Mouse (Mus musculus): ENCODE data around the gene Olfr56. TPM values are rescaled to one million over a fixed set of nuclear protein-coding genes. Genes with fewer than 3 reads are reported as not detected.
"Not testable (repeated sequence)": the region's sequence is repeated elsewhere in the genome, so short reads cannot be mapped to it uniquely, and the experiment has no call there.

Gene Olfr56
- polyA plus RNA-seq, 1 experiment from 2014 or later: 0.18 TPM

DNA sequence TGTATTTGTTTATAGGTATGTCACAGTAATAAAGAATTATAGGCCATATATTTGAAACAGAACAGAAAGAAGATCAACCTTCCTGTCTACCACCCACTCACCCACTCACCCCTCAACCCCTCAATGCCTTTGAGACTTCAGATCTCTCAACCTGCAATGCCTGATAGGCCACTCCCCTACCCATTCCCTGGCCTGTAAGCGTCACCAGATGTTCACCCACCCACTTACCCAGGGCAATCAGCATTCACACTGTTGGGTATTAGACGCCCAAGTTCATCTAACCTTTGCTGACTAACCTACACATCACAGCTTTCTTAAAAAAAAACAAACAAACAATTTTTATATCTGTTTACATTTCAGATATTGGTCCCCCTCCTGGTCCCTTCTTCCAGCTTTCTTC lies 83.2 kb downstream of the Olfr56 start:
- not testable (repeated sequence) for H3K4me3 ChIP-seq (replicated peaks); H3K36me3 ChIP-seq; ATAC-seq (ENCODE audit: insufficient number of reproducible peaks, insufficient read depth, low FRiP score, low TSS enrichment, low read depth); H3K9ac ChIP-seq (replicated peaks); H3K27ac ChIP-seq; H3K9me3 ChIP-seq; H3K27me3 ChIP-seq; H3K4me1 ChIP-seq (replicated peaks); H3K4me2 ChIP-seq
- WGBS: 56% methylated on average over 2 of the region's 2 CpGs

GRCm38 (mm10) chr11:49063713-49064469 lies 85.2 kb downstream of the Olfr56 start, which contains the start of gene Tgtp2:
Gene Tgtp2, minus strand, starts transcription at chr11:49064206.
- not testable (repeated sequence) for H3K36me3 ChIP-seq; H3K4me2 ChIP-seq; H3K9ac ChIP-seq (replicated peaks); ATAC-seq (ENCODE audit: insufficient number of reproducible peaks, insufficient read depth, low FRiP score, low TSS enrichment, low read depth); H3K9me3 ChIP-seq; H3K27ac ChIP-seq; H3K4me3 ChIP-seq (replicated peaks); H3K27me3 ChIP-seq; H3K4me1 ChIP-seq (replicated peaks)
- WGBS: 77% methylated on average over 5 of the region's 5 CpGs

DNA sequence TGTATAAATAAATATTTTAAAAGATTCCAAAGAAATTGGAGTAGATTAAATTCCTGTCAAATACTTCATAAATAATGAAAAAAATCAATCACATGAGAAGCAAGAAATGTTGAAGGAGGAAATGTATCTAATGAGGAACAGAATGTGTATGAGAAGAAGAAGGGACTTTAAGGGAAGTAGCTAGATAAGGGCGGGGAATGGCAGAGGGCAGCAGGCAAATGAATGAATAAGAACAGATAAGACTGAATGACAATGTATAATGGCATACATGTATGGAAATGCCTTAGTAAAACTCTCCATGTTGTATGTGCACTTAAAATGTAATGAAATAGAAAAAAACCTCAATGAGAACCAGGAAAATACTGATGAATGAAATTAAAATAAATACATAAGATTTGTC lies 89.7 kb downstream of the Olfr56 start:
- no peak for ATAC-seq (ENCODE audit: insufficient number of reproducible peaks, insufficient read depth, low FRiP score, low TSS enrichment, low read depth)
- H3K27me3 ChIP-seq: no peaks in the 10 kb centered on the region
- no peaks in the 10 kb centered on the region for H3K4me1 ChIP-seq (replicated peaks)
- H3K27ac ChIP-seq: no peak overlapping the region
- H3K36me3 ChIP-seq: no peaks in the 10 kb centered on the region
- 90% methylated on average over 1 of the region's 1 CpGs for WGBS
- no peak overlapping the region for H3K4me3 ChIP-seq (replicated peaks)
- no peak overlapping the region for H3K9ac ChIP-seq (replicated peaks)
- H3K9me3 ChIP-seq: no peaks in the 10 kb centered on the region
- no peak overlapping the region for H3K4me2 ChIP-seq

DNA sequence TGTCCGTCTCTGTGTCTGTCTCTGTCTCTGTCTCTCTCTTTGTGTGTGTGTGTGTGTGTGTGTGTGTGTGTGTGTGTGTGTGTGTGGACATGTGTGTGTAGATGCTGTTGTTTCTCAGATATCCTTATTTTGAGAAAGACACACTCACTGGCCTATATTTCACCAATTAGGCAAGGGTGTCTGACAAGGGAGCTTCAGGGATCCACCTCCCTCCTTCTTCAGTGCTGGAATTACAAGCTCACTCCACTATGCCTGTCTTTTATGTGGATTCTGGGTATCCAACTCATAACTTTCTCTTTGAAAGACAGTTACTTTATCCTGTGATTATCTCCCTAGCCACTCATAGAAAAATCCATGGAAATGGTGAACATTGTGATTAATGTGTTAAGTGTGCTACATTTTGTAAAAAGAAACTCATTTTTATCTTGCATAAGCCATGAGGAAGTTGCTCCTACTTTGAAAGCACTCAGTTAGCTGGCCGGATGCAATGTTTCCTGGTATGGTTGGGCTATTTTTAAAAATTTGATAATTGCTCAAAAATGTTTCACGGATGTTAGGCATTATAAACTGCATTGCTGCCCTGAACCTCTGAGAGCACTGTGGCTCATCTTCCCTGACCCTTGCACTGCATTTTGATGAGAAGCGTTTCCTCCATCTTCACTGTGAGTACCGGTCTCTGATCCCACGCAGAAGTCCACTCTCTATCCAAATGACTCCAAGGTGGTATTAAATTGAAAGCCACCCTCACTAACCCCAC lies 97.5 kb downstream of the Olfr56 start, which contains the start of gene Ifi47:
TSS of gene Ifi47 (plus strand) at position 587 of the 757 bp plus-strand sequence.
- 80% methylated on average over 6 of the region's 6 CpGs for WGBS
- H3K27ac ChIP-seq; H3K9ac ChIP-seq (replicated peaks); H3K27me3 ChIP-seq; H3K4me2 ChIP-seq; ATAC-seq (ENCODE audit: insufficient number of reproducible peaks, insufficient read depth, low FRiP score, low TSS enrichment, low read depth); H3K36me3 ChIP-seq; H3K9me3 ChIP-seq; H3K4me3 ChIP-seq (replicated peaks); H3K4me1 ChIP-seq (replicated peaks): not testable (repeated sequence)

DNA sequence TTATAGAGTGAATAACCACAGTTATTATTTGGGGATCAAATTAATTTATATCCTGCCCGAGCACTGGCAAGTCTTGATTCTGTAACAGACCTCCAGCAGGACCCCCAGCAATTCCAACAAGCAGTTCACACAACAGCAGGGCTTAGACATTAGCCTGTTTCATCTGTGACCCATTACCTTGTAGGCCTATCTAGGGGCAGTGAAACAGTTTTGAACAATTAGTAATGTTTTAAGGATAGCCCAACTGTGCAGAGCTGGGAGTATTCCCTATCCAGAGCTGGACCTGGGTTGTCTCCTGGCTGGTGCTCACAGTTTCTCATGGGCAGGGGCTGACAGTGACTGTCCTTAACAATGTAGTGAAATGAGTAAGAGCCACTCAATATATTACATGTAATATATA lies 98.3 kb downstream of the Olfr56 start:
- ATAC-seq (ENCODE audit: insufficient number of reproducible peaks, insufficient read depth, low FRiP score, low TSS enrichment, low read depth): no peak
- H3K4me3 ChIP-seq (replicated peaks): no peak overlapping the region
- 73% methylated on average over 1 of the region's 1 CpGs for WGBS
- no peaks in the 10 kb centered on the region for H3K36me3 ChIP-seq
- no peaks in the 10 kb centered on the region for H3K4me1 ChIP-seq (replicated peaks)
- H3K9ac ChIP-seq (replicated peaks): no peak overlapping the region
- H3K27ac ChIP-seq: no peak overlapping the region
- no peaks in the 10 kb centered on the region for H3K27me3 ChIP-seq
- no peak overlapping the region for H3K4me2 ChIP-seq
- no peaks in the 10 kb centered on the region for H3K9me3 ChIP-seq

DNA sequence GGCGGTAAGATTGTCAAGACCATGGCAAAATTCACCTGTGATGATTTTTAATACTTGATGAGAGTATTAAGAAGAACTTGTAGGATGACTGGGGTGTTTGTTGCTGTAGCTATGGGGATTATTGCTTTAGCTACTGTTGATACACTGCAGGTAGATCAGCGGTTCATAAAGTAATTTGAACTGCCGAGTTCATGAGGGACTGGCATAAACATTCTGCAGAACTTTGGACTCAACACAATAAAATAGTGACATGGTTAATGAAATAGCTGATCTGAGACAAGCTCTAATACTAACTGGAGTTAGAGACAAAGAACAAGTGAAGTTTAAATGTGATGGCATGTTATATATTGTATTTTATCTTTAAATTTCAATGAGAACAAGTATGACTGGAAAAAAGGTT lies 100.0 kb downstream of the Olfr56 start:
- H3K27me3 ChIP-seq: no peaks in the 10 kb centered on the region
- H3K9me3 ChIP-seq: no peaks in the 10 kb centered on the region
- H3K27ac ChIP-seq: no peak overlapping the region
- H3K4me1 ChIP-seq (replicated peaks): no peaks in the 10 kb centered on the region
- ATAC-seq (ENCODE audit: insufficient number of reproducible peaks, insufficient read depth, low FRiP score, low TSS enrichment, low read depth): no peak
- no peak overlapping the region for H3K4me2 ChIP-seq
- H3K9ac ChIP-seq (replicated peaks): no peak overlapping the region
- WGBS: 84% methylated on average over 3 of the region's 3 CpGs
- H3K36me3 ChIP-seq: no peaks in the 10 kb centered on the region
- H3K4me3 ChIP-seq (replicated peaks): no peak overlapping the region

GRCm38 (mm10) chr11:49080636-49081035 lies 101.9 kb downstream of the Olfr56 start:
- no peak overlapping the region for H3K27ac ChIP-seq
- H3K9me3 ChIP-seq: no peaks in the 10 kb centered on the region
- H3K27me3 ChIP-seq: no peaks in the 10 kb centered on the region
- no peak overlapping the region for H3K4me2 ChIP-seq
- no peaks in the 10 kb centered on the region for H3K4me1 ChIP-seq (replicated peaks)
- 82% methylated on average over 1 of the region's 1 CpGs for WGBS
- no peak overlapping the region for H3K4me3 ChIP-seq (replicated peaks)
- H3K36me3 ChIP-seq: no peaks in the 10 kb centered on the region
- no peak overlapping the region for H3K9ac ChIP-seq (replicated peaks)
- no peak for ATAC-seq (ENCODE audit: insufficient number of reproducible peaks, insufficient read depth, low FRiP score, low TSS enrichment, low read depth)

DNA sequence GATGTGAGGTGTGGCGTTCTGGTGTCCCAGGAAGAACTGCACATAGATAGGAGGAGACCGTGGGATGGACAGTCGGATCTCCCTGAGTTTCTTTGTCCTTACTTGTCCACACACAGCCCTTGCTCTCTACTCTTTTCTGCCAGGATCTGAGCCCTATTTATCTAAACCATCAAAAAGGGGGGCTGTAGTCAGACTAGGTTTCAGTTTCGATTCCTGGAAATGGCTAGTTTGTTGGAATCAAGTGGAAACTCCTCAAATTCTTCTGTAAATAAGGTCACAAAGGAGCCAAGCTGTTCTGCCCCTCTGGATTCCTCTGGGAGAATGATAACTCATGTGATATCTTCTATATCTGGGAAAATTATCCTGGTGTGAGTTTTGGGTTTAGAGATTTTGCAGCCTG lies 102.7 kb downstream of the Olfr56 start:
- ATAC-seq (ENCODE audit: insufficient number of reproducible peaks, insufficient read depth, low FRiP score, low TSS enrichment, low read depth): no peak
- H3K4me1 ChIP-seq (replicated peaks): no peaks in the 10 kb centered on the region
- no peak overlapping the region for H3K4me2 ChIP-seq
- no peaks in the 10 kb centered on the region for H3K27me3 ChIP-seq
- H3K27ac ChIP-seq: no peak overlapping the region
- H3K4me3 ChIP-seq (replicated peaks): no peak overlapping the region
- WGBS: 82% methylated on average over 4 of the region's 4 CpGs
- no peaks in the 10 kb centered on the region for H3K9me3 ChIP-seq
- no peak overlapping the region for H3K9ac ChIP-seq (replicated peaks)
- no peaks in the 10 kb centered on the region for H3K36me3 ChIP-seq

GRCm38 (mm10) chr11:49081886-49082285 lies 103.2 kb downstream of the Olfr56 start:
- ATAC-seq (ENCODE audit: insufficient number of reproducible peaks, insufficient read depth, low FRiP score, low TSS enrichment, low read depth): no peak

DNA sequence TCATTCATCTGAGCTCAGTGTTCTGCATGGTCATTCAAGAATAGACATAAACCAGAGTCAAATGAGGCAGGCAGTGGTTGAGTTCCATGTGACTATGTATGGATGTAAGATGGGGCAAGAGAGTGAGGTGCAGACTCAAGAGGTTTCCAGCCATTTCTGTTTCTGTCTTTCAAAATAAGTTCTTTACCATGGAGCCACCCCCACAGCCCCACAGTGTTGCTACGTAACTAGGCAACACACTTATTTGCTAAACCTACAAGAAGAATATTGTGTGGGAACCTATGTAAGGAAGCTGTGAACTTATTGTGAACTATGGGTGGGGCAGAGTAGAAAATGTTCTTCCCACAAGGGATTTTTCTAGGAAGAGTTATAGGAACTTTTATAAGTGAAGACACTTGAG lies 104.5 kb downstream of the Olfr56 start:
- Histone ChIP-seq H3K9ac (replicated peaks) (no peak overlapping the region), H3K4me1 (replicated peaks) (peaks cover 4% of the 10 kb centered on the region), H3K4me2 (no peak overlapping the region), H3K27me3 (no peaks in the 10 kb centered on the region), H3K36me3 (no peaks in the 10 kb centered on the region), H3K9me3 (no peaks in the 10 kb centered on the region), H3K27ac (no peak overlapping the region), H3K4me3 (replicated peaks) (no peak overlapping the region)
- 97% methylated on average over 1 of the region's 1 CpGs for WGBS
- no peak for ATAC-seq (ENCODE audit: insufficient number of reproducible peaks, insufficient read depth, low FRiP score, low TSS enrichment, low read depth)

More at GRCm38 (mm10) chr11:49081886-49082285, 103.2 kb downstream of the Olfr56 start:
- 72% methylated on average over 3 of the region's 3 CpGs for WGBS
- H3K4me2 ChIP-seq: no peak overlapping the region
- H3K9me3 ChIP-seq: no peaks in the 10 kb centered on the region
- no peaks in the 10 kb centered on the region for H3K27me3 ChIP-seq
- H3K9ac ChIP-seq (replicated peaks): no peak overlapping the region
- H3K36me3 ChIP-seq: no peaks in the 10 kb centered on the region
- no peak overlapping the region for H3K27ac ChIP-seq
- no peaks in the 10 kb centered on the region for H3K4me1 ChIP-seq (replicated peaks)
- no peak overlapping the region for H3K4me3 ChIP-seq (replicated peaks)

- H3K4me1 ChIP-seq (replicated peaks): peaks cover 6% of the 10 kb centered on the region
- H3K36me3 ChIP-seq: no peaks in the 10 kb centered on the region
- H3K4me2 ChIP-seq: no peak overlapping the region
- H3K27me3 ChIP-seq: no peaks in the 10 kb centered on the region
- H3K9ac ChIP-seq (replicated peaks): no peak overlapping the region
- no peak for ATAC-seq (ENCODE audit: insufficient number of reproducible peaks, insufficient read depth, low FRiP score, low TSS enrichment, low read depth)
- H3K9me3 ChIP-seq: no peaks in the 10 kb centered on the region
- 81% methylated on average over 3 of the region's 3 CpGs for WGBS
- H3K27ac ChIP-seq: no peak overlapping the region
- H3K4me3 ChIP-seq (replicated peaks): no peak overlapping the region
These were observed 105.1 kb downstream of the Olfr56 start for GRCm38 (mm10) chr11:49083808-49084207.
